Mouse (Mus musculus) intestine, embryonic 14.5 days (tissue): Measurements from ENCODE around the gene Dact2. TPM values are rescaled to one million over a fixed set of nuclear protein-coding genes. Genes with fewer than 3 reads are reported as not detected.

ENCODE experiments used
- ATAC-seq: fragments of 200-750 bp; cut with Nextera tagmentation; replicated peaks from 2 replicates; pipeline ENCODE4 v1.8.0; 2017; ENCODE audit warnings: low read depth, moderate number of reproducible peaks, moderate TSS enrichment, moderate library complexity; ENCODE audit not compliant: low FRiP score, low TSS enrichment
- DNase-seq: peaks from one replicate; pipeline ENCODE4 v3.0.0-alpha.2; 2018; ENCODE audit warnings: low spot score
- H3K27ac ChIP-seq: fragments of 300-500 bp; sonication (generic); 2 replicates; pipeline ENCODE4 v1.5.1; 2014; ENCODE audit warnings: low read depth, mild to moderate bottlenecking, control low read depth
- H3K27me3 ChIP-seq: fragments of 300-500 bp; sonication (generic); replicated peaks from 2 replicates; pipeline ENCODE4 v1.6.1; 2014; ENCODE audit warnings: low read length, control low read depth; ENCODE audit not compliant: control insufficient read depth, insufficient read depth
- H3K36me3 ChIP-seq: fragments of 300-500 bp; sonication (generic); 2 replicates; pipeline ENCODE4 v1.6.1; 2014; ENCODE audit warnings: low read length, control low read depth; ENCODE audit not compliant: control insufficient read depth, insufficient read depth
- H3K4me1 ChIP-seq: fragments of 300-500 bp; sonication (generic); replicated peaks from 2 replicates; pipeline ENCODE4 v1.6.1; 2014; ENCODE audit warnings: low read length, control low read depth, mixed read lengths; ENCODE audit not compliant: control insufficient read depth, insufficient read depth
- H3K4me2 ChIP-seq: fragments of 300-500 bp; sonication (generic); 2 replicates; pipeline ENCODE4 v1.6.1; 2014; ENCODE audit warnings: low read length
- H3K4me3 ChIP-seq: fragments of 300-500 bp; sonication (generic); 2 replicates; pipeline ENCODE4 v1.5.1; 2014; ENCODE audit warnings: low read depth, low read length, control low read depth, mixed read lengths
- H3K9ac ChIP-seq: fragments of 300-500 bp; sonication (generic); 2 replicates; pipeline ENCODE4 v1.6.1; 2014; ENCODE audit warnings: mild to moderate bottlenecking, low read length
- H3K9me3 ChIP-seq: fragments of 300-500 bp; sonication (generic); 2 replicates; pipeline ENCODE4 v1.6.1; 2016; ENCODE audit warnings: low read length, control low read depth; ENCODE audit not compliant: control insufficient read depth
- WGBS: fragments of 180-500 bp; shearing (Covaris S2); extraction: QIAGEN DNeasy Blood & Tissue Kit; methylation state at CpG from one replicate; pipeline ENCODE4 v1.1.7; 2014; 5-methylcytosine and 5-hydroxymethylcytosine counted together
- polyA plus RNA-seq: library from polyadenylated mRNA; unstranded; fragments of >200 nt; fragmentation: Nextera tagmentation; extraction: Ambion mirVana; gene quantifications from 2 replicates; pipeline ENCODE4 v1.2.1, GENCODE M21; 2014

Gene Dact2
- polyA plus RNA-seq, 1 experiment from 2014 or later: 10.8 TPM

DNA sequence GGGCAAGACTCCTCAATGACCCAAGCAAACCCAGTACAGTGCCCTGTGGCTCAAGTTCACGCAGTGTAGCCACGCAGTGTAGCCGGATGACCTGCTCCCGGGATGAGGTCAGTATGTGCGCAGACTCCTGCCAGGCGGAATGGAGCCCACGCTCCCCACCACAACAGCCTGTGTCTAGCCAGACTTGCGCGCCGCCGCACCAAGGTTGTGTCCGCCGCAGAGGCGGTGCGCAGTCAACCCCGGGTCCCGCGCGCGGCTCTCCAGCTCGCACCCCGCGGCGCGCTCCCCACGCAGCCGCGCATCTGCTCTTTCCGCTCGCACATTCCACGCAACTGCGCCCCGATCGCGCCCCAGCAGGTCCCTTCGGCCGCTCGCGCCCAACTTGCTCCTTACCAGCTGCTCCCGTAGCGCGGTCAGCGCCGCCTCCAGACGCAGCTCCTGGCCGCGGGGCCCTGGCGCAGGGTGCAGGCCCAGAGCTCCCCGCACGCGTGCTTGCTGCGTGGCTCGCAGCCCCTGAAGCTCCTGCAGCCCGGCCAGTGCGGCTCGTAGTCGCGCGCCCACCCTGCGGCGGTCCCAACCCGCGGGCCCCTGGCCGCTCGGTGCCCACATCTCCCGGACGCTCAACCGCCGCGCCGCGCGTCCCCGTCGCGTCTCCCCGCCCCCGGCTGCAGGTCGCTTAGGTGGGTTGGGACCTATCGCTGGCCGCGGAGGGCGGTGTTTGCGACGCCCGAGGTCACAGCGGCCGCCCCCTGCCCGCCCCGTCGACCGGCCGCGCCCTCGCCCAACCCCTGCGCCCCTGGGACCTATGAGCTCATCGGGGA, 773 bp downstream of the Dact2 start:
- peak; percentile 86 for DNase-seq
- peaks cover 32% of the 10 kb centered on the region for H3K4me1 ChIP-seq

DNA sequence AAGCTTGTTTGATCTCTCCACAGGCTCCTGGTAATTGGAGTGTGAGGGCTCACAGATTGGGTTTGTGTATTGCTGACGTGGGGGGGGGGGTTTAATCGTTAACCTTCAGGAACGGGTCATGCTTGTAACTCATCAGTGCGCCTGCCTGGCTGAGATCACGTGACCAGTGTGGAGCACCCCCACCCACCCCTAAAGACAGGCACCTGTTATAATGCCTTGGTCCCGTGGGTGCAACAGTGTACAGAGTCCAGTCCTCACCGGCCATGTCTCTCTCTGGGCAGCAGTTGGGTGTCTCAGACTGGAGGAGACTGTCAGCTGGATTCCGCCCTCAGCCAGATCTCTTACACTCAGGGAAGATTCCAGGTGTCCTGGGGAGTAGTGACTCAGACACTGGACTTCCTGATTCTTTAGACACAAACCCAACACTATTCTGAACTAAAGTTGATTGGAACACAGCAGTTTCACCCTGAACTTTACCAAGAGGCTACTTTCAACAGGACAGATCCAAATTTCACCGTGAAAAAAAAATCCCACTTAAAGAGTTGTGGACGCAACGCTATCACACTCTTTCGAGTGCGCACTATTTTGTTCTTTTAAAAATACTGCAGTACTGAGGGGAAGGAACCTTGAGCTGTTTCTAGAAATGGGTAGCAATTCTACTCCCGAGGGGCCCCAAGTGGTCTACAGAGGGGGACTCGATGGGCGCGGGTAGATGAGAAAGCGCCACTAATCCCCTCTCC, 1.6 kb downstream of the Dact2 start:
- Histone ChIP-seq H3K4me1 (peaks cover 32% of the 10 kb centered on the region), H3K9me3 (no peaks in the 10 kb centered on the region), H3K4me2 (peak overlapping the region; percentile 63), H3K27ac (peak overlapping the region; percentile 81), H3K36me3 (peaks cover 6% of the 10 kb centered on the region; the same call in 1 of the 2 replicates), H3K4me3 (peak overlapping the region; percentile 65), H3K27me3 (peaks cover 22% of the 10 kb centered on the region; the same call in 1 of the 2 replicates), H3K9ac (peak overlapping the region; percentile 72)
- WGBS: 3% methylated on average over 18 of the region's 18 CpGs
- DNase-seq (peak; percentile 78), ATAC-seq (peak; percentile 81)

More for the DNA sequence above, 773 bp downstream of the Dact2 start:
- peak overlapping the region; percentile 81 for H3K27ac ChIP-seq
- H3K27me3 ChIP-seq: peaks cover 22% of the 10 kb centered on the region; the same call in 1 of the 2 replicates
- peak overlapping the region; percentile 65 for H3K4me3 ChIP-seq
- ATAC-seq: peak; percentile 69
- no peaks in the 10 kb centered on the region for H3K9me3 ChIP-seq
- WGBS: under 1% methylated on average over 90 of the region's 97 CpGs
- peak overlapping the region; percentile 72 for H3K9ac ChIP-seq
- peak overlapping the region; percentile 63 for H3K4me2 ChIP-seq
- no peaks in the 10 kb centered on the region for H3K36me3 ChIP-seq

DNA sequence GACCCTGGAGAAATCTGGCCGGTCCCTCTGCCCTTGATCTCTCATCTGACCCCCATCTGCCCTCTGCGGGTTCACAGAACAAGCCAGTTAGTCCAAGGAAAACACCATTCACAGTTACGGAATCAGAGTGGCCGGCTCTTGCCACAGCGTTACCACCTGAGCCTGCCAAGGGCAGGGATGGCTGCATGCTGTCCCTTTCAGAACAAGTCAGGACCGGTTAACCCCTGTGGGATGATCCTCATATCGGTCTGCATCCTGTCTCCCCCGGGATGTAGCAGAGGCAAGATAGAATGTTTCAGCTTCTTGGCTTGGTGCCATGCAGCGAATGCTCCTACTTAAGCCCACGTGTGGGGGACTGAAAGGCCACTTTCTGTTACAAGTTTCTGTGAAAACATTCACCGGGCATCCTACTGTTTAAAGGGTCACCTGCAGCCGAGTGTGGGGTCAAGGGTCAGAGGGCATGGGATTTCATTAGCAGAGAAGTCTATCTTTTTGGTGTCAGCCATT, 2.8 kb downstream of the Dact2 start:
- Histone ChIP-seq H3K4me3 (peak overlapping the region; percentile 20), H3K36me3 (peaks cover 9% of the 10 kb centered on the region; the same call in 1 of the 2 replicates), H3K4me2 (peak overlapping the region; percentile 63), H3K9ac (peak overlapping the region; percentile 25), H3K4me1 (peaks cover 24% of the 10 kb centered on the region), H3K27ac (0 out of 2 replicates have a peak overlapping the region, but pooled peaks have one; percentile 27), H3K9me3 (no peaks in the 10 kb centered on the region), H3K27me3 (peaks cover 22% of the 10 kb centered on the region; the same call in 1 of the 2 replicates)
- 9% methylated on average over 12 of the region's 12 CpGs for WGBS
- ATAC-seq (no peak), DNase-seq (peak; percentile 71)

DNA sequence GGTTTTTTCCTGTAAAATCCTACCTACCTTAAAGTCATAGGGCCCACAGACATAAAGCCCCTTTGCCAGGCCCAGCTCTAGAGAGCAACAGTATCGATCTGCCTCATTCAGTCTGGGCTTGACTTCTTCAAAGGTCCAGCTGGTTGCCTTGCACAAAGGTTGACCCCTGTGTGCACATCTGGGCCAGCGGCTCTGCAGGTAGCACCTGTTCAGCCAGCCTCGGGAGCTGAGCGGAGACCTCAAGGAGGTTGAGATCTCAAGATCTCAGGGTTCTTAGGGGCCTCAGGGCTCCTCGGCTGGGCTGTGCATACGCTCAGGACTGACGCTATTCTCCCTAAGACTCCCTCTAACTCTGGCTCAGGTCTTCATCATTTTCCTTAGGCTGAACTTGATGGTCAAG, 3.9 kb downstream of the Dact2 start:
- WGBS: 77% methylated on average over 7 of the region's 7 CpGs
- no peak for DNase-seq
- peaks cover 22% of the 10 kb centered on the region; the same call in 1 of the 2 replicates for H3K27me3 ChIP-seq
- no peak for ATAC-seq
- H3K9ac ChIP-seq: no peak overlapping the region
- no peak overlapping the region for H3K4me3 ChIP-seq
- H3K4me2 ChIP-seq: peak overlapping the region; percentile 63
- no peak overlapping the region for H3K27ac ChIP-seq
- no peaks in the 10 kb centered on the region for H3K9me3 ChIP-seq
- peaks cover 11% of the 10 kb centered on the region; the same call in 1 of the 2 replicates for H3K36me3 ChIP-seq
- H3K4me1 ChIP-seq: peaks cover 24% of the 10 kb centered on the region

DNA sequence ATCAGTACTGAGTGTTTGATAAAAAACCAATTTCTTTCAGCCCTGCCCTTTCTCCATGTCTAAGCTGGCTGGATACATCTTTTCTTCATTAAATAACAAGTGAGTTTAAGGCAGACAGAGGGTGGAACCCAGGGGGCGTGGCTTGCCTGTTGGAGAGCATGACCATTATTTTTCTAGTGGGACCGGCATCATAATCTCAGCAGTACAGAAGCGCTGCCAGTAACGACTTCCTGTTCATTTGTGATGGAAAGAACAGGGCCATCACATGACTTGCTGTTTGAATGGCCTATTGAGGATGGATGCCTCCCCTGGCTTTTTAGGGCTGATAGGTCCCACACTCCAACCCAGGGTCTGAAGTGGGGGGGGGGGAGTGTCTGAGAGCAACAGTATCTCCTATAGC, 4.5 kb downstream of the Dact2 start:
- H3K27me3 ChIP-seq: peaks cover 17% of the 10 kb centered on the region; the same call in 1 of the 2 replicates
- peaks cover 11% of the 10 kb centered on the region; the same call in 1 of the 2 replicates for H3K36me3 ChIP-seq
- no peaks in the 10 kb centered on the region for H3K9me3 ChIP-seq
- H3K4me2 ChIP-seq: no peak overlapping the region
- no peak overlapping the region for H3K9ac ChIP-seq
- no peak overlapping the region for H3K27ac ChIP-seq
- H3K4me3 ChIP-seq: no peak overlapping the region
- ATAC-seq: no peak
- 39% methylated on average over 4 of the region's 4 CpGs for WGBS
- peaks cover 24% of the 10 kb centered on the region for H3K4me1 ChIP-seq
- no peak for DNase-seq

DNA sequence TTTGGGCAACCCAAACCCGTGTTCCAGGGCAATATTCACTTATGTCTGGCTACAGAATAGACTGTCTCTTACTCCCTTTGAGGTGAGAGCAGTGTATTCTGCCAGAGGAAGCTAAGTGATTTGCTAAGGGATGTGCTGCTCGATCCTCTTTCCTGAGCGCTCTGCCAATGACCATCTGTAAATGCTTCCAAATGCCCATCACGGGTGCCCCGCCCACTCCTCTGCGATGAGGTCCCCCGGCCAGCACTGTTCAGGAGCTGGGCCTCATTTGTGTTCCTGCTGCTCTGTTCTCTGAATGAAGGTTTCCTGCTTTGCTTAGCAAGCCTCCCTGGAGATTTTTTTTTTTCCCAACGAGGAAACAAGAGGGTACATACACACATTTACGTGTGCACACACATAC, 11.2 kb downstream of the Dact2 start:
- no peak for DNase-seq

DNA sequence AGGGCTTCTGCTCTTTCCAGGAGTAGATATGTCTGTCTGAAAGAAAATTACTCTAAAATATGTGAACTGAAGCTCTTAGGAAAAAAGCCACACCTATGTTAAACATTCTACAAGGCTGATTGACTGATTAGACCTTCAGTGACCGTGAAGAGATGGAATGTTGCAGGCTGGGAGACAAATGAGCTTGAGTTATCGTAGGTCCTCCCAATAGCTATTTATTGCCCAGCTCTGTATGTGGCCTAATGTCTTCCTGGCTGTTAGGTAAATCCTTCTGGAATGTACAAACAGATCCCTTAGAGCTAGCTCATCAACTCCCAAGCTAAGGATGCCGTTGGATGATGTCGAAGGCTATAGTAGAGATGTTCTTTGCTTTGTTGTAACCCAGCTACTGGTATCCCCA, 11.7 kb downstream of the Dact2 start:
- no peak overlapping the region for H3K4me2 ChIP-seq
- H3K9ac ChIP-seq: no peak overlapping the region
- DNase-seq (no peak), ATAC-seq (peak; percentile 62; the same call in 1 of the 2 replicates)
- peaks cover 6% of the 10 kb centered on the region; the same call in 1 of the 2 replicates for H3K4me1 ChIP-seq
- H3K27ac ChIP-seq: no peak overlapping the region
- no peak overlapping the region for H3K4me3 ChIP-seq
- 21% methylated on average over 4 of the region's 4 CpGs for WGBS
- peaks cover 5% of the 10 kb centered on the region; the same call in 1 of the 2 replicates for H3K36me3 ChIP-seq
- no peaks in the 10 kb centered on the region for H3K27me3 ChIP-seq
- H3K9me3 ChIP-seq: no peaks in the 10 kb centered on the region

More for the DNA sequence above, 11.2 kb downstream of the Dact2 start:
- no peak overlapping the region for H3K4me3 ChIP-seq
- no peak overlapping the region for H3K27ac ChIP-seq
- H3K27me3 ChIP-seq: no peaks in the 10 kb centered on the region
- no peak overlapping the region for H3K9ac ChIP-seq
- no peaks in the 10 kb centered on the region for H3K9me3 ChIP-seq
- peaks cover 10% of the 10 kb centered on the region; the same call in 1 of the 2 replicates for H3K36me3 ChIP-seq
- no peak overlapping the region for H3K4me2 ChIP-seq
- H3K4me1 ChIP-seq: peaks cover 6% of the 10 kb centered on the region; the same call in 1 of the 2 replicates
- 39% methylated on average over 9 of the region's 9 CpGs for WGBS
- no peak for ATAC-seq

DNA sequence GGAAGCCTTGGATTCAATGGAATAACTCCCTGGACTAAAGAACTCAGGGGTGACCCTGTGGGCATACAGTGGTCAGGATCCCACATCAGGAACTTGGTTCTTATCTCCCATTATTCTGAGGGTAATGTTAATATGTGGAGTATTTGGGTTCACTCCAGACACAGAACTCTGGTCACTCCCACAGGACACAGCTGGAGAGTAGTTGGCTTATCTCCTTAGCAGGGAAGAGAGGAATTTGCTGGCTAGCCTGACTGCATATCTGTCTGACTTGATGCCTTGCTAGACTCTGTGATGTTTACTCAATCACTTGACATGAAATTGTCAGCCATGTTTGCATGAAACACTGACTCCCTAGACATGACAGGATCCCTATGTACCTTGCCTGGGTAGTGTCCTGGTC, 15.6 kb downstream of the Dact2 start:
- H3K4me2 ChIP-seq: no peak overlapping the region

More for the DNA sequence above, 15.6 kb downstream of the Dact2 start:
- Histone ChIP-seq H3K4me3 (no peak overlapping the region), H3K9me3 (no peaks in the 10 kb centered on the region), H3K4me1 (0 out of 2 replicates have a peak, but pooled peaks cover 3% of the 10 kb centered on the region), H3K9ac (no peak overlapping the region), H3K27me3 (no peaks in the 10 kb centered on the region), H3K27ac (no peak overlapping the region), H3K36me3 (no peaks in the 10 kb centered on the region)
- ATAC-seq (no peak), DNase-seq (no peak)
